Mouse (Mus musculus): ENCODE data around the gene Olfr221. TPM values are rescaled to one million over a fixed set of nuclear protein-coding genes. Genes with fewer than 3 reads are reported as not detected.
"Not testable (repeated sequence)": the region's sequence is repeated elsewhere in the genome, so short reads cannot be mapped to it uniquely, and the experiment has no call there.

Olfr221 gene
- total RNA-seq (2014; rRNA removed) (not detected in 2 replicates), polyA plus RNA-seq (2012; rRNA removed) (not detected in 2 replicates)

- WGBS, result 57% methylated on average over 3 of the region's 3 CpGs
- H3K79me2 ChIP-seq (ENCODE audit: control insufficient read depth, insufficient read depth, low read length), result not testable (repeated sequence)
Measured at GRCm38 (mm10) chr14:52042359-52042758, at the start of gene Olfr221. Gene Olfr221, minus strand, starts transcription at chr14:52042459.

GRCm38 (mm10) chr14:52083083-52083482, 40.8 kb upstream of the Olfr221 start:
- Histone ChIP-seq H3K27me3 (ENCODE audit: control insufficient read depth, insufficient read depth, low read length) (no peaks in the 10 kb centered on the region), H3K4me1 (ENCODE audit: control insufficient read depth, insufficient read depth, low read length) (no peaks in the 10 kb centered on the region; the same call in 1 of the 2 replicates), H3K4me3 (ENCODE audit: insufficient read depth, low read depth, low read length) (no peak overlapping the region), H3K79me2 (ENCODE audit: control insufficient read depth, insufficient read depth, low read length) (peaks cover 2% of the 10 kb centered on the region; the same call in 1 of the 2 replicates), H3K9ac (ENCODE audit: low read depth, low read length) (no peak overlapping the region), H3K36me3 (ENCODE audit: control insufficient read depth, insufficient read depth, low read length) (peaks cover 65% of the 10 kb centered on the region), H3K27ac (replicated peaks; ENCODE audit: insufficient read depth, low read depth, low read length) (no peak overlapping the region)
- no peak for TF ChIP-seq CTCF (IDR thresholded peaks at IDR 0.05; ENCODE audit: low read depth, low read length)
- no peak for TF ChIP-seq POLR2A (IDR thresholded peaks at IDR 0.05; ENCODE audit: extremely low read depth, insufficient read depth, low read length)
- no peak for DNase-seq (ENCODE audit: extremely low read depth, low read depth, low spot score)

More at GRCm38 (mm10) chr14:52042359-52042758, at the start of gene Olfr221:
- H3K27ac ChIP-seq (replicated peaks; ENCODE audit: insufficient read depth, low read depth, low read length); H3K27me3 ChIP-seq (ENCODE audit: control insufficient read depth, insufficient read depth, low read length); H3K9ac ChIP-seq (ENCODE audit: low read depth, low read length); H3K36me3 ChIP-seq (ENCODE audit: control insufficient read depth, insufficient read depth, low read length); H3K4me3 ChIP-seq (ENCODE audit: insufficient read depth, low read depth, low read length); DNase-seq (ENCODE audit: extremely low read depth, low read depth, low spot score); H3K4me1 ChIP-seq (ENCODE audit: control insufficient read depth, insufficient read depth, low read length): not testable (repeated sequence)

- 92% methylated on average over 15 of the region's 15 CpGs for WGBS
- H3K36me3 ChIP-seq (ENCODE audit: control insufficient read depth, insufficient read depth, low read length), result peaks cover 35% of the 10 kb centered on the region
Measured at GRCm38 (mm10) chr14:52071599-52072137, 29.4 kb upstream of the Olfr221 start.

GRCm38 (mm10) chr14:52066135-52066534, 23.9 kb upstream of the Olfr221 start:
- Histone ChIP-seq H3K27me3 (ENCODE audit: control insufficient read depth, insufficient read depth, low read length) (no peaks in the 10 kb centered on the region), H3K9ac (ENCODE audit: low read depth, low read length) (no peak overlapping the region), H3K79me2 (ENCODE audit: control insufficient read depth, insufficient read depth, low read length) (no peaks in the 10 kb centered on the region), H3K36me3 (ENCODE audit: control insufficient read depth, insufficient read depth, low read length) (no peaks in the 10 kb centered on the region), H3K4me3 (ENCODE audit: insufficient read depth, low read depth, low read length) (no peak overlapping the region), H3K27ac (replicated peaks; ENCODE audit: insufficient read depth, low read depth, low read length) (no peak overlapping the region), H3K4me1 (ENCODE audit: control insufficient read depth, insufficient read depth, low read length) (no peaks in the 10 kb centered on the region)
- 69% methylated on average over 4 of the region's 4 CpGs for WGBS
- TF ChIP-seq CTCF (IDR thresholded peaks at IDR 0.05; ENCODE audit: low read depth, low read length) (no peak), POLR2A (IDR thresholded peaks at IDR 0.05; ENCODE audit: extremely low read depth, insufficient read depth, low read length) (no peak)
- DNase-seq (ENCODE audit: extremely low read depth, low read depth, low spot score), result no peak

More at GRCm38 (mm10) chr14:52071599-52072137, 29.4 kb upstream of the Olfr221 start:
- Histone ChIP-seq H3K79me2 (ENCODE audit: control insufficient read depth, insufficient read depth, low read length) (no peaks in the 10 kb centered on the region), H3K27ac (replicated peaks; ENCODE audit: insufficient read depth, low read depth, low read length) (no peak overlapping the region), H3K4me3 (ENCODE audit: insufficient read depth, low read depth, low read length) (no peak overlapping the region), H3K9ac (ENCODE audit: low read depth, low read length) (no peak overlapping the region), H3K27me3 (ENCODE audit: control insufficient read depth, insufficient read depth, low read length) (no peaks in the 10 kb centered on the region), H3K4me1 (ENCODE audit: control insufficient read depth, insufficient read depth, low read length) (no peaks in the 10 kb centered on the region)
- DNase-seq (ENCODE audit: extremely low read depth, low read depth, low spot score), result no peak
- TF ChIP-seq POLR2A (IDR thresholded peaks at IDR 0.05; ENCODE audit: extremely low read depth, insufficient read depth, low read length) (no peak), CTCF (IDR thresholded peaks at IDR 0.05; ENCODE audit: low read depth, low read length) (no peak)

- 83% methylated on average over 8 of the region's 8 CpGs for WGBS
Measured at GRCm38 (mm10) chr14:52061798-52062197, 19.5 kb upstream of the Olfr221 start.

GRCm38 (mm10) chr14:52060800-52061199, 18.5 kb upstream of the Olfr221 start:
- Histone ChIP-seq H3K9ac (ENCODE audit: low read depth, low read length) (no peak overlapping the region), H3K27ac (replicated peaks; ENCODE audit: insufficient read depth, low read depth, low read length) (no peak overlapping the region), H3K79me2 (ENCODE audit: control insufficient read depth, insufficient read depth, low read length) (no peaks in the 10 kb centered on the region), H3K4me1 (ENCODE audit: control insufficient read depth, insufficient read depth, low read length) (no peaks in the 10 kb centered on the region; the same call in 1 of the 2 replicates), H3K36me3 (ENCODE audit: control insufficient read depth, insufficient read depth, low read length) (no peaks in the 10 kb centered on the region), H3K27me3 (ENCODE audit: control insufficient read depth, insufficient read depth, low read length) (no peaks in the 10 kb centered on the region), H3K4me3 (ENCODE audit: insufficient read depth, low read depth, low read length) (no peak overlapping the region)
- WGBS, result 100% methylated on average over 1 of the region's 1 CpGs
- no peak for TF ChIP-seq CTCF (IDR thresholded peaks at IDR 0.05; ENCODE audit: low read depth, low read length)
- no peak for TF ChIP-seq POLR2A (IDR thresholded peaks at IDR 0.05; ENCODE audit: extremely low read depth, insufficient read depth, low read length)
- no peak for DNase-seq (ENCODE audit: extremely low read depth, low read depth, low spot score)

More at GRCm38 (mm10) chr14:52061798-52062197, 19.5 kb upstream of the Olfr221 start:
- TF ChIP-seq POLR2A (IDR thresholded peaks at IDR 0.05; ENCODE audit: extremely low read depth, insufficient read depth, low read length), result no peak
- no peak for TF ChIP-seq CTCF (IDR thresholded peaks at IDR 0.05; ENCODE audit: low read depth, low read length)
- no peaks in the 10 kb centered on the region; the same call in 1 of the 2 replicates for H3K4me1 ChIP-seq (ENCODE audit: control insufficient read depth, insufficient read depth, low read length)
- H3K27ac ChIP-seq (replicated peaks; ENCODE audit: insufficient read depth, low read depth, low read length), result no peak overlapping the region
- H3K27me3 ChIP-seq (ENCODE audit: control insufficient read depth, insufficient read depth, low read length), result no peaks in the 10 kb centered on the region
- H3K4me3 ChIP-seq (ENCODE audit: insufficient read depth, low read depth, low read length), result no peak overlapping the region
- no peak overlapping the region for H3K9ac ChIP-seq (ENCODE audit: low read depth, low read length)
- DNase-seq (ENCODE audit: extremely low read depth, low read depth, low spot score), result no peak
- no peaks in the 10 kb centered on the region for H3K36me3 ChIP-seq (ENCODE audit: control insufficient read depth, insufficient read depth, low read length)
- no peaks in the 10 kb centered on the region for H3K79me2 ChIP-seq (ENCODE audit: control insufficient read depth, insufficient read depth, low read length)
